Mouse (Mus musculus): ENCODE data around the gene Tmem44. TPM values are rescaled to one million over a fixed set of nuclear protein-coding genes. Genes with fewer than 3 reads are reported as not detected.
A peak's percentile ranks its signal among the peaks of the same experiment; 100 is the strongest.

The Tmem44 gene
- 19.3 and 21.5 TPM in 2 replicates for polyA plus RNA-seq (2015; fragmentation: Nextera tagmentation; extraction: Ambion mirVana)

DNA sequence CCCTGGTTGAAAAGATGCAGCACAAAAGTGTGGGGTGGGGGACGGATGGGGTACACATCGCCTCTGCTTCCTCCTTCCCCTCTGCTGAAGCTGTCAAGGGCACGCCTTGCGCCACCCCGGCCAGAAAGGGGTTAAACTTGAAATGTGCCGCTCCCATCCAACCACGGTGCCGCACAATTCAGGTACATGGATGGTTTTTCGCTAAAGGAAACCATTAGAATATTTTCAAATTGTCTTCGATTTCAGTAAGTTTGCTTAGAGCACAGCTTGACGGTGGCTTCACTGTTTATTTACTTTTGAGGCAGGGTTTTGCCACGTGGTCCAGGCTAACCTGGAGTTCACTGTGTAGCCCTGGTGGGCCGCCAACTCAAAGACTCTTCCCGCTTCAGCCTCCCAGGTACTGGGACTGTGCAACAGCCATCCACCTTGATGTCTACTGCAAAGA, at the start of gene Tmem44:
Tmem44 (minus strand) TSS at position 95 of the 445 bp plus-strand sequence.
- Histone ChIP-seq H3K4me1 (ENCODE audit: control insufficient read depth, insufficient read depth, low read length) (peaks cover 26% of the 10 kb centered on the region), H3K27ac (ENCODE audit: low read length) (peak within 1 kb of the TSS; percentile 45), H3K4me3 (ENCODE audit: low read length) (peak within 1 kb of the TSS; percentile 77), H3K9ac (ENCODE audit: low read length) (peak within 1 kb of the TSS; percentile 94), H3K4me2 (ENCODE audit: low read depth, low read length) (peak within 1 kb of the TSS; percentile 69), H3K36me3 (ENCODE audit: control insufficient read depth, insufficient read depth) (peaks cover 13% of the 10 kb centered on the region; the same call in 1 of the 2 replicates), H3K9me3 (replicated peaks; ENCODE audit: control insufficient read depth, low read length) (peaks cover 16% of the 10 kb centered on the region), H3K27me3 (ENCODE audit: control insufficient read depth, insufficient read depth, low read length) (no peaks in the 10 kb centered on the region)
- WGBS: 6% methylated on average over 14 of the region's 14 CpGs
- peak; percentile 16; the same call in 1 of the 2 replicates for ATAC-seq (replicated peaks; ENCODE audit: extremely low read depth, insufficient read depth, low FRiP score)

DNA sequence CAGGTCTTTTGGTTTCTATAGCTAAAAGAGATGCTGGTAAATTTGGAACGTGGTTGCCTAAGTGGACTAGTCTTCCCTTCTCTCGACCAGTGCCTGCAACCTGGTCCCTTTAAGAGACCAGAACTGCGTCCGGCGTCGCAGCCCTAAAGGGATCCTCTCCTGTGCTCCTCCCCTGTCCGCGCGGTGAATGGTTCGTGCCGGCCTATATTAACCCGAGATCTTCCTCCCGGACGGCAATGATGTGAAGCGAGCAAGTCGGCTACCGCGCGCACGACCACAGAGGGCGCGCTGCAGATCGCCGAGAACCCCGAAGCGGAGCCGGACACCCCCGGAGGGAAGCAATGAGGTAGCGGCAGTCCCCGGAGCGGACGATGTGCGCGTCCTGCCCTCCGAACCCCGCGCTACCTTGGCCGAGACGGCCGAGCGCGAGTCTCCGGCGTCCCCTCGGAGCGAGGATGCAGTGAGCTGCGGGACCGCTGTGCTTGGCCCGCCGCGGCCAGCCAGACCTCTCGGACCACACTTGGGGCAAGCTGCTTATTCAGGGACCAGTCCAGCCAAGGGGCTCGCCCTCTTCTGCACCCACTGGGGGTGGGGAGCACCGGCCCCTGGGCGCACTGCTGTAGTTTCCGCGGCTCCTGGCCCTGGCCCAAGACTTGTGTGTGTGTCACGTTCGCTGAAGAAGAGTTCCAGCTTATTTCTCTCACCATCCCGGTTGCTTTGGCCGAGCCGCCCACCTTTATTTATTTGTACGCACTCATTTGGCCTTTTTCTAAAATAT, 49.0 kb upstream of the Tmem44 start, which contains the start of gene Fam43a:
Fam43a (plus strand) TSS at position 233 of the 778 bp plus-strand sequence.
- H3K27me3 ChIP-seq (ENCODE audit: control insufficient read depth, insufficient read depth, low read length): no peaks in the 10 kb centered on the region
- no peaks in the 10 kb centered on the region for H3K9me3 ChIP-seq (replicated peaks; ENCODE audit: control insufficient read depth, low read length)
- peak within 1 kb of the TSS; percentile 78 for H3K4me3 ChIP-seq (ENCODE audit: low read length)
- under 1% methylated on average over 63 of the region's 63 CpGs for WGBS
- H3K27ac ChIP-seq (ENCODE audit: low read length): peak within 1 kb of the TSS; percentile 86
- peak; percentile 86 for ATAC-seq (replicated peaks; ENCODE audit: extremely low read depth, insufficient read depth, low FRiP score)
- peak within 1 kb of the TSS; percentile 85 for H3K9ac ChIP-seq (ENCODE audit: low read length)
- peaks cover 36% of the 10 kb centered on the region for H3K4me1 ChIP-seq (ENCODE audit: control insufficient read depth, insufficient read depth, low read length)
- no peaks in the 10 kb centered on the region for H3K36me3 ChIP-seq (ENCODE audit: control insufficient read depth, insufficient read depth)
- peak within 1 kb of the TSS; percentile 96 for H3K4me2 ChIP-seq (ENCODE audit: low read depth, low read length)

DNA sequence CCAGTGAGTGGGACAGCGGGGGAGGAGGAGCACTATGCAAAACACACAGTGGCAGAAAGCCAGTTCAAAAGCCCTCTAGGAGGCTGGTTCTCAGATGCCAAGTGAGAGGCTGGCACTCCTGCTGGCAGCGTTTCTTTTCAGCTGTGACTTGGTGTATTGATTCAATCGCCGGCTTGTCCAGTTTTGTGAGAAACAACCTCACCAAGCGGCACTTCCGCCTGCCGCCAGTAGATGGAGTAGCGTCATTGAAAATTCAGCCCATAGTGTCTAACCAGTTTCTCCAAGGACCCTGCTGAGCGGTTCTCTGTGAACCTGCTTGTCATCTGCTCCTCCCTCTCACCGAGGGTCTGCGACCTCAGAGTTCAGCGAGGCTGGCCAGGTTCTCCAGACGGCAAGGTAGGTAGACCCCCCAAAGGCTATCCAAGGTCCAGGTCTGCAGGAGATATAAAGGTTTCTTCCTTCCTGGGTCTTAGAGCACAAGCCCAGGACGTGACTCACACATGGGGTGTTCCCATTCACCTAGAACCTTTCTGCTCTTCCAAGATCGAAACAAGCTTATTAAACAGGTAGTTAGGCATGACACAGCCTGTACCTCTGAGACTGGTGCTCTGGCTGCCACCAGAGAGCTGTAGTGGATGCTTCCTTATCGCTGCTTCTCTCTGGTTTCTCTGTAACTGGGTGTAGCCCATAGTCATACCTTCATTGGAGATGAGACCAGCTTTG, 46.5 kb upstream of the Tmem44 start:
- Histone ChIP-seq H3K27me3 (ENCODE audit: control insufficient read depth, insufficient read depth, low read length) (no peaks in the 10 kb centered on the region), H3K4me2 (ENCODE audit: low read depth, low read length) (peak overlapping the region; percentile 58), H3K27ac (ENCODE audit: low read length) (no peak overlapping the region), H3K4me1 (ENCODE audit: control insufficient read depth, insufficient read depth, low read length) (peaks cover 24% of the 10 kb centered on the region), H3K9ac (ENCODE audit: low read length) (peak overlapping the region; percentile 56; the same call in 1 of the 2 replicates), H3K9me3 (replicated peaks; ENCODE audit: control insufficient read depth, low read length) (no peaks in the 10 kb centered on the region), H3K36me3 (ENCODE audit: control insufficient read depth, insufficient read depth) (no peaks in the 10 kb centered on the region), H3K4me3 (ENCODE audit: low read length) (peak overlapping the region; percentile 28)
- no peak for ATAC-seq (replicated peaks; ENCODE audit: extremely low read depth, insufficient read depth, low FRiP score)
- WGBS: 11% methylated on average over 16 of the region's 16 CpGs

DNA sequence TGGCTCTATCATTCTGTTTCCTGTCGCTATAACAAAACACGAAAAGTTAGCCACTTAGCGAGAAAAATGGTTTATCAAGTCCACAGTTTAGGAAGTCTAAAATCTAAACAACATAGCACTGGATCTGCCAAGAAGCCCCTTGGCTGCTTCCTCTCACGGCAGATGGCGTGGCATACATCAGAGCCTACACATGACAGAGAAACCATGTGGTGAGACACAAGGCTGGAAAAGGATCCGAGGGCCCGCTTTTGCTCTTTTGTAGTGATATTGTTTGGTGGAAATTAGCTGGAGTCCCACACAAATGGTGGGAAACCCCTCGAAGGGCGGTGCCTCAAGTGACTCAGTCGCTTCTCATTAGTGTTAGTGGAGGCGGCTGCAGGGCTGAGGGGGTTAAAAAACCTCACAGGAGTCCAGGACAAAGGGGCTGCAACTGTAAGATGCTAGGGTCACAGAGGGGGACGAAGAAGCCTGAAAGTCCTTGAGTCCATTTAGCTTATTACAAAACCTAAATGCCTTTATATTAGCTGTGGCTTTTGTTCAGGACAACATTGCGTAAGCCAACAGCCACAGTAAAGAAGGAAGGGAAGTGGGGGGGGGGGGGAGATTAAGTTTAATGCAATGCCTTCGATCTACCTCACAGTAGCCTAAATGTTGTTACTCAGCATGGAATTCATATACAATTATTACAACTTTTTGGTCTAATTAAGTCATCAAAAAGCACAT, 45.4 kb upstream of the Tmem44 start:
- Histone ChIP-seq H3K27me3 (ENCODE audit: control insufficient read depth, insufficient read depth, low read length) (no peaks in the 10 kb centered on the region), H3K4me3 (ENCODE audit: low read length) (no peak overlapping the region), H3K36me3 (ENCODE audit: control insufficient read depth, insufficient read depth) (no peaks in the 10 kb centered on the region), H3K9ac (ENCODE audit: low read length) (no peak overlapping the region), H3K4me1 (ENCODE audit: control insufficient read depth, insufficient read depth, low read length) (peaks cover 13% of the 10 kb centered on the region), H3K4me2 (ENCODE audit: low read depth, low read length) (no peak overlapping the region), H3K9me3 (replicated peaks; ENCODE audit: control insufficient read depth, low read length) (no peaks in the 10 kb centered on the region), H3K27ac (ENCODE audit: low read length) (no peak overlapping the region)
- WGBS: 65% methylated on average over 14 of the region's 14 CpGs
- no peak for ATAC-seq (replicated peaks; ENCODE audit: extremely low read depth, insufficient read depth, low FRiP score)

DNA sequence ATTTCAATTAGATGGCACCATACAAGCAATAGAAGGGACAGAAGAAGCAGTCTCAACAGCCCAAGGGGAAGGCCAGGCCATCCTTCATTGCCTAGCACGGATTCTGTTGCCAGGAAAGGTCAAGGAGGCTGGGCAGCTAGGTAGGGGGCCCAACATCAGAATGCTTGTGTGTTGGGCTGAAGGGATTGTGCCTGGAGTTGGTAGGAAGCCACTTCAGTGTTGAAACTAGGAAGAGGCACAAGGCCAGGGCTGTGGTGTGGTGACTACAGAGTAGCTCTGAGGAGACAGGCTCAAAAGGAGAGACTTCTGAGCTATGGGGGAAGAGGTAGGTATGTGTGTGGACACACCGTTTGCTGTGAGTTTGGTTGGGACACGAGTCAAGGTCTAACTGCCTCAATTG, 44.7 kb upstream of the Tmem44 start:
- Histone ChIP-seq H3K4me3 (ENCODE audit: low read length) (no peak overlapping the region), H3K9ac (ENCODE audit: low read length) (no peak overlapping the region), H3K27ac (ENCODE audit: low read length) (no peak overlapping the region), H3K9me3 (replicated peaks; ENCODE audit: control insufficient read depth, low read length) (no peaks in the 10 kb centered on the region), H3K4me1 (ENCODE audit: control insufficient read depth, insufficient read depth, low read length) (peaks cover 9% of the 10 kb centered on the region; the same call in 1 of the 2 replicates), H3K4me2 (ENCODE audit: low read depth, low read length) (no peak overlapping the region), H3K36me3 (ENCODE audit: control insufficient read depth, insufficient read depth) (no peaks in the 10 kb centered on the region), H3K27me3 (ENCODE audit: control insufficient read depth, insufficient read depth, low read length) (no peaks in the 10 kb centered on the region)
- WGBS: 50% methylated on average over 3 of the region's 3 CpGs
- no peak for ATAC-seq (replicated peaks; ENCODE audit: extremely low read depth, insufficient read depth, low FRiP score)

DNA sequence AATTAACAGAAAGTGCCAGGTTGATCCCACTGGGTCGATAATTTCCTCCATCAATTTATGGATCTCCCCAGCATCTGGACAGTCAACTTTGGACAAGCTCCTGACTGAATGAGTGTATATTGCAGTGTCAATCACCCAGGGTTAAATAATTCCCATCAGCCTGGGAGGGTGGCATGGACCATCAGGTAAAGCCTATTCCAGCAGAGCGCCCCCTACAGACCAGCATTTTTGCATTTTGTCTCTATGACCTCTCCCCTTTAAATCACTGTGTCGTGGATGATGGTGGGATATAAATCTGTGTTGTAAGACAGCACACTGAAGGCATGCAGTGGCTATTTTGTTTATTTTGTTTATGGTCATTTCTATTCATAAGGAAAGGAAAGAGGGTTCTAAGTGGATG, 41.3 kb upstream of the Tmem44 start:
- Histone ChIP-seq H3K4me1 (ENCODE audit: control insufficient read depth, insufficient read depth, low read length) (peaks cover 7% of the 10 kb centered on the region), H3K9ac (ENCODE audit: low read length) (no peak overlapping the region), H3K4me2 (ENCODE audit: low read depth, low read length) (no peak overlapping the region), H3K27ac (ENCODE audit: low read length) (no peak overlapping the region), H3K9me3 (replicated peaks; ENCODE audit: control insufficient read depth, low read length) (no peaks in the 10 kb centered on the region), H3K36me3 (ENCODE audit: control insufficient read depth, insufficient read depth) (no peaks in the 10 kb centered on the region), H3K27me3 (ENCODE audit: control insufficient read depth, insufficient read depth, low read length) (no peaks in the 10 kb centered on the region), H3K4me3 (ENCODE audit: low read length) (no peak overlapping the region)
- ATAC-seq (replicated peaks; ENCODE audit: extremely low read depth, insufficient read depth, low FRiP score): no peak
- 46% methylated on average over 3 of the region's 3 CpGs for WGBS

DNA sequence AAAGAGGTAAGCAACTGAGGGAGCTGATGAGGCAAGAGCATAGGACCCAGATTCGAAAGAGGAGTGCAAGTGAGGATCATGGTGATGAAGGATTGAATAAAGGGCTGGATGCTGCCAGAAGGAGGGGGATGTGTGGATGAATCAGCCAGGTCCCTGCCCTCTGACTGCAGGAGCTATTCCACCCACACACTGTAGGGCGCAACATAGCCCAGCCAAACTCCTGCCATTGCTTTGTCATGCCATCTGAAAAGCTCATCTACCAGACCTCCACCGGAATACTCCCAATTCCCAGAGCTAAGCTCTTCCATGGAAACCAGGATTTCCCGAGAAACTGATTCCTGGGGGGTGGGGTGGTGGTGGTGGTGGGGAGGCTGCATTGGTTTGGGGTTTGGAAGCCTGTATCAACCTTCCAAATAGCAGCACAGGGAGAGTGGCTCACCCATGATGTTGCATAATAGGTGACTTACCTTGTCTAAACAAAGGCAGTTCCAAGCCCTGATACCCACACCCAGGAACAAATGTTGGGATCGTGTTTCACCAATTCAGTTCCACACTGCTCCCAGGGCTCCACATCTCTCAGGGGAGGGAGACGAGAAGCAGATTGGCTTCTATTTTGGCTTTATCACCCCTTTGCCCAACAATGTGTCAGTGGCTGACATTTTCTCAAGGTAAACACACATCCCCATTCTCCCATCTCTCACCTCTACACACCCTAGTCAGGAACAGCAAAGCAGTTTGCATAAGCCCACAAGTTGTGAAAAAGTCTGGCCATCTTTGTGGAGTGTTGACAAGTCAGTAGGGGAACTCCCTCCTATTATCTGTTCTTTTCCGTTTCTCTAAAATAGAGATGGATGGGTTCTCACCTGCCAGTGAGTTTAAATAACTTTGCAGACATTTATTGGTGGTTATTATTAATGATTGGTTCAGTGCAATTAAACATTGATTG, 39.9 kb upstream of the Tmem44 start:
- Histone ChIP-seq H3K4me3 (ENCODE audit: low read length) (no peak overlapping the region), H3K4me2 (ENCODE audit: low read depth, low read length) (no peak overlapping the region), H3K27me3 (ENCODE audit: control insufficient read depth, insufficient read depth, low read length) (no peaks in the 10 kb centered on the region), H3K9ac (ENCODE audit: low read length) (no peak overlapping the region), H3K9me3 (replicated peaks; ENCODE audit: control insufficient read depth, low read length) (no peaks in the 10 kb centered on the region), H3K4me1 (ENCODE audit: control insufficient read depth, insufficient read depth, low read length) (peaks cover 8% of the 10 kb centered on the region), H3K36me3 (ENCODE audit: control insufficient read depth, insufficient read depth) (no peaks in the 10 kb centered on the region), H3K27ac (ENCODE audit: low read length) (no peak overlapping the region)
- WGBS: 33% methylated on average over 7 of the region's 7 CpGs
- ATAC-seq (replicated peaks; ENCODE audit: extremely low read depth, insufficient read depth, low FRiP score): no peak
